Mouse (Mus musculus): ENCODE measurements around the gene Spen.

- no peak for TF ChIP-seq POLR2A (IDR thresholded peaks at IDR 0.05; ENCODE audit: insufficient read depth, low read depth, low read length)
- TF ChIP-seq CTCF (IDR thresholded peaks at IDR 0.05; ENCODE audit: insufficient read depth, low read depth, low read length): no peak
These were observed 60.7 kb downstream of the Spen start for GRCm38 (mm10) chr4:141477681-141478102.

Data from olfactory bulb, adult 2 months (tissue).